Mouse (Mus musculus) kidney, adult 9 months (tissue): Measurements from ENCODE around the gene Vmn2r77.
"Not testable (repeated sequence)": the region's sequence is repeated elsewhere in the genome, so short reads cannot be mapped to it uniquely, and the experiment has no call there.

ENCODE experiments used
- DNase-seq: peaks from one replicate; pipeline ENCODE4 v3.0.0; 2022

Gene Vmn2r77

GRCm38 (mm10) chr7:86794727-86795126 is at the start of gene Vmn2r77:
Gene Vmn2r77 (plus strand): TSS chr7:86795027.
- DNase-seq: no peak

GRCm38 (mm10) chr7:86760751-86761150 is 34.1 kb upstream of the Vmn2r77 start:
- peak; percentile 73 for DNase-seq

- DNase-seq: no peak
Measured at GRCm38 (mm10) chr7:86764628-86765027, 30.2 kb upstream of the Vmn2r77 start.

GRCm38 (mm10) chr7:86771621-86772020 is 23.2 kb upstream of the Vmn2r77 start:
- peak; percentile 77 for DNase-seq

- peak; percentile 76 for DNase-seq
Measured at GRCm38 (mm10) chr7:86775617-86776325, 19.1 kb upstream of the Vmn2r77 start, which contains the start of gene Folh1. Gene Folh1 (minus strand): TSS chr7:86775943.

GRCm38 (mm10) chr7:86815241-86815640 is 20.4 kb downstream of the Vmn2r77 start:
- DNase-seq: not testable (repeated sequence)

- DNase-seq: not testable (repeated sequence)
Measured at GRCm38 (mm10) chr7:86815716-86816115, 20.9 kb downstream of the Vmn2r77 start.

GRCm38 (mm10) chr7:86816466-86816865 is 21.6 kb downstream of the Vmn2r77 start:
- no peak for DNase-seq
